Mouse (Mus musculus): ENCODE results near the gene Slc12a9.

GRCm38 (mm10) chr5:137345821-137346220 lies 12.4 kb upstream of the Slc12a9 start:
- TF ChIP-seq POLR2A (IDR thresholded peaks at IDR 0.05; ENCODE audit: borderline replicate concordance, control insufficient read depth, low read depth, low read length) (no peak), CTCF (IDR thresholded peaks at IDR 0.05; ENCODE audit: control insufficient read depth, insufficient read depth, low read length) (no peak)
